13 mouse cellular contexts compared by ENCODE assay signal in genomic region chr2:113058914-113059313, GRCm38 (mm10).
DNase-seq lines count a peak whose midpoint lies in the region; ATAC-seq lines count a peak whose summit lies in the region.
"Had no signal": no experiment of that assay in that cellular context is flagged by ENCODE, and none has a peak within 500 bp of the region (broad histone marks: within the 10 kb centered on the region; RNA-seq: fewer than 3 reads in every experiment).

No protein-coding gene starts in this region.

- no peaks in the 10 kb centered on the region for H3K27me3 ChIP-seq in forebrain, embryonic 13.5 days
- H3K27me3 ChIP-seq in forebrain, embryonic 11.5 days (ENCODE audit: control insufficient read depth, insufficient read depth, low read length): no peaks in the 10 kb centered on the region
- H3K27me3 ChIP-seq: limb, embryonic 15.5 days; lung, embryonic 15.5 days had no signal

- no peak overlapping the region for H3K4me2 ChIP-seq in forebrain, embryonic 13.5 days
- no peak overlapping the region for H3K4me2 ChIP-seq in forebrain, embryonic 11.5 days (ENCODE audit: low read depth, low read length, severe bottlenecking)
- H3K4me2 ChIP-seq: limb, embryonic 15.5 days; lung, embryonic 15.5 days had no signal

- ATAC-seq in forebrain, embryonic 13.5 days: peak; percentile 54; the same call in 1 of the 2 replicates
- ATAC-seq in forebrain, embryonic 11.5 days (replicated peaks; ENCODE audit: low FRiP score): no peak

- H3K4me1 ChIP-seq in forebrain, embryonic 13.5 days: no peaks in the 10 kb centered on the region
- H3K4me1 ChIP-seq in forebrain, embryonic 11.5 days (replicated peaks; ENCODE audit: control insufficient read depth, insufficient read depth, low read length): no peaks in the 10 kb centered on the region
- H3K4me1 ChIP-seq: limb, embryonic 15.5 days; midbrain, embryonic 10.5 days had no signal

- H3K9ac ChIP-seq in forebrain, embryonic 13.5 days: no peak overlapping the region
- no peak overlapping the region for H3K9ac ChIP-seq in forebrain, embryonic 11.5 days (ENCODE audit: low read length)
- H3K9ac ChIP-seq: limb, embryonic 15.5 days; lung, embryonic 15.5 days had no signal

- no peaks in the 10 kb centered on the region for H3K9me3 ChIP-seq in forebrain, embryonic 13.5 days (replicated peaks)
- H3K9me3 ChIP-seq in forebrain, embryonic 11.5 days (ENCODE audit: control insufficient read depth, low read length): no peaks in the 10 kb centered on the region
- H3K9me3 ChIP-seq: limb, embryonic 15.5 days; lung, embryonic 15.5 days; midbrain, embryonic 10.5 days had no signal

- DNase-seq in forebrain, embryonic 11.5 days (ENCODE audit: low spot score): no peak
- peak; percentile 77 to 86 for DNase-seq in layer of hippocampus, adult 18-20 months (ENCODE audit: low spot score in 2 of 2)
- peak; percentile 10 to 73 for DNase-seq in left cerebral cortex, adult 8-10 months (ENCODE audit: low spot score in 2 of 2)
- peak; percentile 72 for DNase-seq in right cerebral cortex, postnatal 25 days
- DNase-seq in ovary, postnatal 36 days (ENCODE audit: low spot score): no peak
- DNase-seq in adipocyte (ENCODE audit: low spot score): no peak
- DNase-seq in kidney, postnatal 36 days: no peak
- DNase-seq: adrenal gland, adult 8-10 months; cerebellum, adult 18-20 months had no signal

- H3K27ac ChIP-seq in forebrain, embryonic 13.5 days: no peak overlapping the region
- H3K27ac ChIP-seq in forebrain, embryonic 11.5 days (ENCODE audit: low read depth, low read length): no peak overlapping the region
- H3K27ac ChIP-seq: limb, embryonic 15.5 days; lung, embryonic 15.5 days; midbrain, embryonic 10.5 days had no signal

- no peaks in the 10 kb centered on the region for H3K36me3 ChIP-seq in forebrain, embryonic 13.5 days (ENCODE audit: poor library complexity, severe bottlenecking)
- no peaks in the 10 kb centered on the region for H3K36me3 ChIP-seq in forebrain, embryonic 11.5 days (ENCODE audit: control insufficient read depth, insufficient read depth, low read length)
- H3K36me3 ChIP-seq: limb, embryonic 15.5 days; lung, embryonic 15.5 days; midbrain, embryonic 10.5 days had no signal

- WGBS in forebrain, embryonic 13.5 days: 70% methylated on average over 5 of the region's 5 CpGs
- WGBS in forebrain, embryonic 11.5 days: 73% methylated on average over 5 of the region's 5 CpGs

- H3K4me3 ChIP-seq in forebrain, embryonic 13.5 days: no peak overlapping the region
- no peak overlapping the region for H3K4me3 ChIP-seq in forebrain, embryonic 11.5 days (ENCODE audit: low read depth, low read length)
- H3K4me3 ChIP-seq: limb, embryonic 15.5 days; lung, embryonic 15.5 days; midbrain, embryonic 10.5 days had no signal

Comparison
In these comparisons a context has a peak if more than half of its experiments do, and no peak if none do; other contexts are left out.
1. DNase-seq: peak in layer of hippocampus, adult 18-20 months (2 of 2), left cerebral cortex, adult 8-10 months (2 of 2) and right cerebral cortex, postnatal 25 days (single experiment); none in forebrain, embryonic 11.5 days (single experiment), ovary, postnatal 36 days (single experiment), adipocyte (single experiment) and kidney, postnatal 36 days (0 of 2).